Mouse (Mus musculus) liver, postnatal 0 days (tissue): Measurements from ENCODE around the gene Ccdc189.

Source experiments
- CTCF ChIP-seq: sonication (generic); IDR thresholded peaks from 2 replicates; pipeline ENCODE4 v1.5.1; 2016; ENCODE audit warnings: antibody characterized with exemption, low read depth
- EP300 ChIP-seq: IDR thresholded peaks from 2 replicates; pipeline ENCODE4 v1.6.1; 2016; ENCODE audit warnings: antibody characterized with exemption, low read depth, mild to moderate bottlenecking

DNA sequence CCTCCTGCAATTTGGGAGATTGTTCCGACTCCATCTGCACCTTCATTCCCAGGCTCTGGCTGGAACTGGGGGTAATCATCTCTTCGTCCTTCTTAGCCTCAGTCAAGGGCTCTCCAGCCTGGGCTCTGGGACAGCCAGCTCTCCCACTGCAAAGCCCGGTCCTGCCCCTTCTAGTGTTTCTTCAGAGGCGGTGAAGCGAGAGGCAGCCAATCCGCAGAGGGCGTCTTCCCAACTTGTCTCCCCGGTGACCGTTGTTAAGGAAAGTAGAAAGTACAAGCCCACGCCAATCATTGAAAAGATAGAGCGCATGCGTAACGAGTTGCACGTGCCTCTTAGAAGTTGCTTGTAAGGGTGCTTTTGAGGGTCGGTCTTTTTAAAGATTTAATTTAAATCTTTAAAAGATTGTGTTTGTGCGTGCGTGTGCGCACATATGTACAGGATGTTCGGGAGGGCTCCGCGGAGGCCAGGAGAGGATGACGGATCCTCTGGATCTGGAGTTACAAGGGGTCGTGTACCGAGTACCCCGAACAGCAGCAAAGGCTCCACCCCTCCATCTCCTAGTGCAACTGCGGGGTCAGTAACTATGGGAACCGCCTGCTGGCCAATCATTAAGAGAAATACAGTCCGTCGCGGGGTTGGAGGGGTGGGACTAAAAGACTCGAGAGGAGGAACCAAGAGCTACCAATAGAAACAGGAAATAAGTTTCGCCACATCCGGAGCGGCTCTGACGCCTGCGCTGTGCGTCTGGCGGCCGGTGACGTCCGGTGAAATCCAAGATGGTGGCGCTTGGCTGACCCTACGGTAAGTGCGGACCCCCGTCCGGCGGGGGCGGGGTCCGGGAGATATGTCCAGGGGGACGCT, at the start of gene Ccdc189, which contains the start of gene Rnf40:
- TF ChIP-seq CTCF, result no peak
- TF ChIP-seq EP300, result no peak; the same call in 1 of the 2 replicates
